Mouse (Mus musculus): Measurements from ENCODE around the gene Tcf25.

Gene Tcf25

GRCm38 (mm10) chr8:123352118-123352517 lies 21.4 kb upstream of the Tcf25 start:
- DNase-seq = no peak

- no peak for DNase-seq
Measured at GRCm38 (mm10) chr8:123352786-123353185, 20.8 kb upstream of the Tcf25 start.

GRCm38 (mm10) chr8:123353216-123353615 lies 20.3 kb upstream of the Tcf25 start:
- no peak for DNase-seq

GRCm38 (mm10) chr8:123361082-123361739 lies 12.3 kb upstream of the Tcf25 start:
- DNase-seq = peak; percentile 96

- peak; percentile 99 for DNase-seq
Measured at GRCm38 (mm10) chr8:123374239-123374578, 656 bp downstream of the Tcf25 start.

- DNase-seq = no peak
Measured at GRCm38 (mm10) chr8:123375701-123376100, 2.1 kb downstream of the Tcf25 start.

GRCm38 (mm10) chr8:123376106-123376505 lies 2.6 kb downstream of the Tcf25 start:
- DNase-seq = no peak

GRCm38 (mm10) chr8:123381711-123382110 lies 8.2 kb downstream of the Tcf25 start:
- peak; percentile 91 for DNase-seq

GRCm38 (mm10) chr8:123382516-123382915 lies 9.0 kb downstream of the Tcf25 start:
- DNase-seq = peak; percentile 88

GRCm38 (mm10) chr8:123384883-123385540 lies 11.5 kb downstream of the Tcf25 start:
- DNase-seq = no peak

GRCm38 (mm10) chr8:123387041-123387440 lies 13.5 kb downstream of the Tcf25 start:
- DNase-seq = no peak

GRCm38 (mm10) chr8:123387801-123388200 lies 14.2 kb downstream of the Tcf25 start:
- no peak for DNase-seq

- no peak for DNase-seq
Measured at GRCm38 (mm10) chr8:123389026-123389425, 15.5 kb downstream of the Tcf25 start.

GRCm38 (mm10) chr8:123398308-123398707 lies 24.8 kb downstream of the Tcf25 start:
- peak; percentile 94 for DNase-seq

- DNase-seq = no peak
Measured at GRCm38 (mm10) chr8:123401936-123402335, 28.4 kb downstream of the Tcf25 start.

- peak; percentile 92 for DNase-seq
Measured at GRCm38 (mm10) chr8:123402730-123403326, 29.3 kb downstream of the Tcf25 start.

- peak; percentile 83 for DNase-seq
Measured at GRCm38 (mm10) chr8:123404521-123404920, 31.0 kb downstream of the Tcf25 start.

- no peak for DNase-seq
Measured at GRCm38 (mm10) chr8:123406786-123407185, 33.2 kb downstream of the Tcf25 start, which contains the start of gene Mc1r. TSS of gene Mc1r (plus strand) at chr8:123407107.

- DNase-seq = no peak
Measured at GRCm38 (mm10) chr8:123407612-123408011, 34.1 kb downstream of the Tcf25 start.

GRCm38 (mm10) chr8:123408586-123409544 lies 35.3 kb downstream of the Tcf25 start:
- DNase-seq = no peak

- peak; percentile 97 for DNase-seq
Measured at GRCm38 (mm10) chr8:123410049-123410587, 36.6 kb downstream of the Tcf25 start.

GRCm38 (mm10) chr8:123410788-123411187 lies 37.2 kb downstream of the Tcf25 start:
- DNase-seq = peak; percentile 80

GRCm38 (mm10) chr8:123411246-123411645 lies 37.7 kb downstream of the Tcf25 start, which contains the start of gene Tubb3:
TSS of gene Tubb3 (plus strand) at chr8:123411424.
- DNase-seq = peak; percentile 93
